Mouse (Mus musculus): Measurements from ENCODE around the gene Tmub2. TPM values are rescaled to one million over a fixed set of nuclear protein-coding genes. Genes with fewer than 3 reads are reported as not detected.

Tmub2 gene
- polyA plus RNA-seq, 1 experiment from 2014 or later = 41.6 TPM

- Histone ChIP-seq H3K4me3 (ENCODE audit: low read depth, low read length) (peak overlapping the region; percentile 73), H3K4me1 (replicated peaks; ENCODE audit: control insufficient read depth, insufficient read depth, low read length) (peaks cover 12% of the 10 kb centered on the region), H3K27me3 (replicated peaks; ENCODE audit: control insufficient read depth, insufficient read depth, low read length) (peaks cover 7% of the 10 kb centered on the region), H3K4me2 (peak overlapping the region; percentile 99), H3K9ac (ENCODE audit: low read depth, low read length) (peak overlapping the region; percentile 99), H3K27ac (ENCODE audit: low read depth, low read length) (no peak overlapping the region), H3K9me3 (ENCODE audit: control insufficient read depth, low read length) (no peaks in the 10 kb centered on the region), H3K36me3 (ENCODE audit: control insufficient read depth, insufficient read depth, low read length) (no peaks in the 10 kb centered on the region)
- ATAC-seq (replicated peaks; ENCODE audit: low FRiP score) (no peak), DNase-seq (ENCODE audit: low spot score) (no peak)
- WGBS = 33% methylated on average over 10 of the region's 10 CpGs
Observed at GRCm38 (mm10) chr11:102320686-102321005, 35.9 kb downstream of the Tmub2 start.

- Histone ChIP-seq H3K9me3 (ENCODE audit: control insufficient read depth, low read length) (no peaks in the 10 kb centered on the region), H3K27me3 (replicated peaks; ENCODE audit: control insufficient read depth, insufficient read depth, low read length) (peaks cover 11% of the 10 kb centered on the region), H3K9ac (ENCODE audit: low read depth, low read length) (no peak overlapping the region), H3K27ac (ENCODE audit: low read depth, low read length) (no peak overlapping the region), H3K4me3 (ENCODE audit: low read depth, low read length) (no peak overlapping the region), H3K4me2 (no peak overlapping the region), H3K36me3 (ENCODE audit: control insufficient read depth, insufficient read depth, low read length) (no peaks in the 10 kb centered on the region), H3K4me1 (replicated peaks; ENCODE audit: control insufficient read depth, insufficient read depth, low read length) (peaks cover 6% of the 10 kb centered on the region)
- ATAC-seq (replicated peaks; ENCODE audit: low FRiP score) = no peak
- 68% methylated on average over 6 of the region's 6 CpGs for WGBS
- DNase-seq (ENCODE audit: low spot score) = no peak
Observed at GRCm38 (mm10) chr11:102321931-102322330, 37.2 kb downstream of the Tmub2 start.

- no peak overlapping the region for H3K4me3 ChIP-seq (ENCODE audit: low read depth, low read length)
- H3K4me2 ChIP-seq = no peak overlapping the region
- no peak overlapping the region for H3K9ac ChIP-seq (ENCODE audit: low read depth, low read length)
- H3K27me3 ChIP-seq (replicated peaks; ENCODE audit: control insufficient read depth, insufficient read depth, low read length) = peaks cover 11% of the 10 kb centered on the region
- H3K27ac ChIP-seq (ENCODE audit: low read depth, low read length) = no peak overlapping the region
- no peaks in the 10 kb centered on the region for H3K36me3 ChIP-seq (ENCODE audit: control insufficient read depth, insufficient read depth, low read length)
- WGBS = 83% methylated on average over 1 of the region's 1 CpGs
- H3K4me1 ChIP-seq (replicated peaks; ENCODE audit: control insufficient read depth, insufficient read depth, low read length) = peaks cover 6% of the 10 kb centered on the region
- DNase-seq (ENCODE audit: low spot score) (no peak), ATAC-seq (replicated peaks; ENCODE audit: low FRiP score) (no peak)
- H3K9me3 ChIP-seq (ENCODE audit: control insufficient read depth, low read length) = no peaks in the 10 kb centered on the region
Observed at GRCm38 (mm10) chr11:102323516-102323915, 38.8 kb downstream of the Tmub2 start.

- no peak overlapping the region for H3K9ac ChIP-seq (ENCODE audit: low read depth, low read length)
- WGBS = 63% methylated on average over 5 of the region's 5 CpGs
- no peak for DNase-seq (ENCODE audit: low spot score)
Observed at GRCm38 (mm10) chr11:102327250-102327649, 42.5 kb downstream of the Tmub2 start.

GRCm38 (mm10) chr11:102327839-102328238 is 43.1 kb downstream of the Tmub2 start:
- Histone ChIP-seq H3K9me3 (ENCODE audit: control insufficient read depth, low read length) (no peaks in the 10 kb centered on the region), H3K4me2 (no peak overlapping the region), H3K4me3 (ENCODE audit: low read depth, low read length) (no peak overlapping the region), H3K4me1 (replicated peaks; ENCODE audit: control insufficient read depth, insufficient read depth, low read length) (no peaks in the 10 kb centered on the region), H3K9ac (ENCODE audit: low read depth, low read length) (no peak overlapping the region), H3K36me3 (ENCODE audit: control insufficient read depth, insufficient read depth, low read length) (no peaks in the 10 kb centered on the region), H3K27ac (ENCODE audit: low read depth, low read length) (no peak overlapping the region), H3K27me3 (replicated peaks; ENCODE audit: control insufficient read depth, insufficient read depth, low read length) (peaks cover 6% of the 10 kb centered on the region)
- ATAC-seq (replicated peaks; ENCODE audit: low FRiP score) (no peak), DNase-seq (ENCODE audit: low spot score) (no peak)
- 73% methylated on average over 7 of the region's 7 CpGs for WGBS

More at GRCm38 (mm10) chr11:102327250-102327649, 42.5 kb downstream of the Tmub2 start:
- no peak overlapping the region for H3K27ac ChIP-seq (ENCODE audit: low read depth, low read length)
- H3K36me3 ChIP-seq (ENCODE audit: control insufficient read depth, insufficient read depth, low read length) = no peaks in the 10 kb centered on the region
- ATAC-seq (replicated peaks; ENCODE audit: low FRiP score) = no peak
- H3K4me3 ChIP-seq (ENCODE audit: low read depth, low read length) = no peak overlapping the region
- H3K4me1 ChIP-seq (replicated peaks; ENCODE audit: control insufficient read depth, insufficient read depth, low read length) = no peaks in the 10 kb centered on the region
- H3K27me3 ChIP-seq (replicated peaks; ENCODE audit: control insufficient read depth, insufficient read depth, low read length) = peaks cover 6% of the 10 kb centered on the region
- H3K9me3 ChIP-seq (ENCODE audit: control insufficient read depth, low read length) = no peaks in the 10 kb centered on the region
- H3K4me2 ChIP-seq = no peak overlapping the region

- no peaks in the 10 kb centered on the region for H3K36me3 ChIP-seq (ENCODE audit: control insufficient read depth, insufficient read depth, low read length)
- H3K27me3 ChIP-seq (replicated peaks; ENCODE audit: control insufficient read depth, insufficient read depth, low read length) = peaks cover 4% of the 10 kb centered on the region; the same call in 1 of the 2 replicates
- no peak overlapping the region for H3K4me3 ChIP-seq (ENCODE audit: low read depth, low read length)
- H3K27ac ChIP-seq (ENCODE audit: low read depth, low read length) = no peak overlapping the region
- H3K9me3 ChIP-seq (ENCODE audit: control insufficient read depth, low read length) = no peaks in the 10 kb centered on the region
- H3K4me1 ChIP-seq (replicated peaks; ENCODE audit: control insufficient read depth, insufficient read depth, low read length) = no peaks in the 10 kb centered on the region
- H3K4me2 ChIP-seq = no peak overlapping the region
- DNase-seq (ENCODE audit: low spot score) = no peak
- no peak overlapping the region for H3K9ac ChIP-seq (ENCODE audit: low read depth, low read length)
- ATAC-seq (replicated peaks; ENCODE audit: low FRiP score) = no peak
Observed at GRCm38 (mm10) chr11:102329518-102329917, 44.8 kb downstream of the Tmub2 start.

GRCm38 (mm10) chr11:102330039-102330438 is 45.3 kb downstream of the Tmub2 start:
- ATAC-seq (replicated peaks; ENCODE audit: low FRiP score) (no peak), DNase-seq (ENCODE audit: low spot score) (no peak)
- Histone ChIP-seq H3K9ac (ENCODE audit: low read depth, low read length) (no peak overlapping the region), H3K4me3 (ENCODE audit: low read depth, low read length) (no peak overlapping the region), H3K36me3 (ENCODE audit: control insufficient read depth, insufficient read depth, low read length) (no peaks in the 10 kb centered on the region), H3K4me2 (no peak overlapping the region), H3K27ac (ENCODE audit: low read depth, low read length) (no peak overlapping the region), H3K27me3 (replicated peaks; ENCODE audit: control insufficient read depth, insufficient read depth, low read length) (peaks cover 4% of the 10 kb centered on the region; the same call in 1 of the 2 replicates), H3K4me1 (replicated peaks; ENCODE audit: control insufficient read depth, insufficient read depth, low read length) (no peaks in the 10 kb centered on the region), H3K9me3 (ENCODE audit: control insufficient read depth, low read length) (no peaks in the 10 kb centered on the region)
- WGBS = 75% methylated on average over 3 of the region's 3 CpGs

GRCm38 (mm10) chr11:102331806-102332205 is 47.1 kb downstream of the Tmub2 start:
- Histone ChIP-seq H3K4me2 (no peak overlapping the region), H3K27me3 (replicated peaks; ENCODE audit: control insufficient read depth, insufficient read depth, low read length) (0 out of 2 replicates have a peak, but pooled peaks cover under 1% of the 10 kb centered on the region), H3K4me3 (ENCODE audit: low read depth, low read length) (no peak overlapping the region), H3K4me1 (replicated peaks; ENCODE audit: control insufficient read depth, insufficient read depth, low read length) (no peaks in the 10 kb centered on the region), H3K9ac (ENCODE audit: low read depth, low read length) (no peak overlapping the region), H3K27ac (ENCODE audit: low read depth, low read length) (no peak overlapping the region), H3K36me3 (ENCODE audit: control insufficient read depth, insufficient read depth, low read length) (no peaks in the 10 kb centered on the region), H3K9me3 (ENCODE audit: control insufficient read depth, low read length) (no peaks in the 10 kb centered on the region)
- WGBS = 41% methylated on average over 4 of the region's 4 CpGs
- no peak for DNase-seq (ENCODE audit: low spot score)
- no peak for ATAC-seq (replicated peaks; ENCODE audit: low FRiP score)

- Histone ChIP-seq H3K9ac (ENCODE audit: low read depth, low read length) (no peak overlapping the region), H3K27ac (ENCODE audit: low read depth, low read length) (no peak overlapping the region), H3K4me3 (ENCODE audit: low read depth, low read length) (no peak overlapping the region), H3K36me3 (ENCODE audit: control insufficient read depth, insufficient read depth, low read length) (no peaks in the 10 kb centered on the region), H3K9me3 (ENCODE audit: control insufficient read depth, low read length) (no peaks in the 10 kb centered on the region), H3K4me2 (no peak overlapping the region), H3K4me1 (replicated peaks; ENCODE audit: control insufficient read depth, insufficient read depth, low read length) (no peaks in the 10 kb centered on the region), H3K27me3 (replicated peaks; ENCODE audit: control insufficient read depth, insufficient read depth, low read length) (no peaks in the 10 kb centered on the region)
- ATAC-seq (replicated peaks; ENCODE audit: low FRiP score) = no peak
- DNase-seq (ENCODE audit: low spot score) = no peak
Observed at GRCm38 (mm10) chr11:102333061-102333460, 48.3 kb downstream of the Tmub2 start.

All from liver, embryonic 11.5 days (tissue).